Mouse (Mus musculus): ENCODE results near the gene Tpm3.

DNA sequence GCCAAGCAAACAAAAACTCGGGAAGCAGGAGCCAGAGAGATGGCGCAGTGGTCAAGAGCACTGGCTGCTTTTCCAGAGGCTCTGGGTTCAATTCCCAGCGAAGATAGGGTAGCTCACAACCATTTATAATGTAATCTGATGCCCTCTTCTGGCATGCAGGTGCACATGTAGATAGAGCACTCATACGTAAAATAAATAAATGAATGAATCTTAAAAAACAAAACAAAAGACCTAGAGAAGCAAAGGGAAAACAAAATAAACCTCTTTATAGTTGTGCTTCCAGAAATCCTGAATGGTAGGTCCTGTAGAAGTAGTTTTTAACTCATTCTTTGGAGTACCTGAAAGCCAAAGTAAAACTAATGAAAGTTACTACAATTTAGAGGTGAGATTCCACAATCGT is 5.8 kb downstream of the Tpm3 start:
- TF ChIP-seq GATA1 (IDR thresholded peaks at IDR 0.05; ENCODE audit: low read depth, low read length) (no peak), MYC (IDR thresholded peaks at IDR 0.05; ENCODE audit: low read depth, low read length) (no peak), POLR2AphosphoS5 (IDR thresholded peaks at IDR 0.05; ENCODE audit: borderline replicate concordance, low read depth, low read length) (no peak), POLR2A (IDR thresholded peaks at IDR 0.05; ENCODE audit: control insufficient read depth in 1 of 2, insufficient read depth in 1 of 2, low read depth in 1 of 2, low read length in 2 of 2, poor library complexity in 1 of 2) (no peak), CTCF (IDR thresholded peaks at IDR 0.05 in 2 of 3, conservative IDR thresholded peaks at IDR 0.05 in 1 of 3; ENCODE audit: control insufficient read depth in 1 of 3, insufficient read depth in 1 of 3, low read depth in 2 of 3, low read length in 3 of 3, poor library complexity in 1 of 3, severe bottlenecking in 1 of 3) (peak in 1 of 3 experiments; percentile 44; a peak in 2 of 6 replicates), ZC3H11A (IDR thresholded peaks at IDR 0.05; ENCODE audit: low read depth, low read length) (peak; percentile 47; the same call in 1 of the 2 replicates), JUND (IDR thresholded peaks at IDR 0.05; ENCODE audit: low read depth, low read length) (no peak), MAFK (IDR thresholded peaks at IDR 0.05; ENCODE audit: borderline replicate concordance, low read depth, low read length) (no peak), USF2 (IDR thresholded peaks at IDR 0.05; ENCODE audit: borderline replicate concordance in 1 of 2, insufficient read depth in 1 of 2, low read depth in 1 of 2, low read length in 2 of 2) (no peak), UBTF (IDR thresholded peaks at IDR 0.05; ENCODE audit: borderline replicate concordance, insufficient read depth, low read depth, low read length) (no peak), NELFE (IDR thresholded peaks at IDR 0.05; ENCODE audit: low read depth, low read length) (no peak), ETS1 (IDR thresholded peaks at IDR 0.05; ENCODE audit: low read depth, low read length) (no peak)
